ENCODE assay signal across 19 mouse cellular contexts in genomic region chr15:99082840-99083239, GRCm38 (mm10). TPM values are rescaled to one million over a fixed set of nuclear protein-coding genes. Genes with fewer than 3 reads are reported as not detected.
DNase-seq lines count a peak whose midpoint lies in the region; ATAC-seq and TF ChIP-seq lines count a peak whose summit lies in the region.
"Had no signal": no experiment of that assay in that cellular context is flagged by ENCODE, and none has a peak within 500 bp of the region (broad histone marks: within the 10 kb centered on the region; RNA-seq: fewer than 3 reads in every experiment).

No protein-coding gene starts in this region.

- no peak overlapping the region for H3K4me3 ChIP-seq in forebrain, embryonic 11.5 days (ENCODE audit: low read depth, low read length)
- no peak overlapping the region for H3K4me3 ChIP-seq in forebrain, embryonic 12.5 days (replicated peaks)
- H3K4me3 ChIP-seq in heart, adult 2 months = no peak overlapping the region
- no peak overlapping the region for H3K4me3 ChIP-seq in MEL (ENCODE audit: control insufficient read depth in 1 of 2, insufficient read depth in 1 of 2, low read depth in 2 of 2, low read length in 2 of 2)
- H3K4me3 ChIP-seq: embryonic facial prominence, embryonic 12.5 days; forebrain, embryonic 15.5 days had no signal

- no peak for DNase-seq in forebrain, embryonic 11.5 days (ENCODE audit: low spot score)
- peak; percentile 84 for DNase-seq in heart, adult 11 months
- DNase-seq in heart, adult 2 months = no peak
- DNase-seq in MEL (ENCODE audit: low read depth, low spot score) = no peak
- DNase-seq: cerebellum, adult 11 months; cerebellum, adult 8-10 months; cerebellum, adult 9-11 months had no signal

- no peak overlapping the region for H3K9ac ChIP-seq in forebrain, embryonic 11.5 days (ENCODE audit: low read length)
- no peak overlapping the region for H3K9ac ChIP-seq in forebrain, embryonic 12.5 days
- H3K9ac ChIP-seq in heart, adult 2 months (ENCODE audit: low read depth, low read length) = no peak overlapping the region
- no peak overlapping the region for H3K9ac ChIP-seq in MEL (ENCODE audit: control insufficient read depth, low read depth, low read length, poor library complexity, severe bottlenecking)
- H3K9ac ChIP-seq: embryonic facial prominence, embryonic 12.5 days; forebrain, embryonic 15.5 days; forebrain, postnatal 0 days had no signal

- TF ChIP-seq POLR2A in heart, adult 2 months (IDR thresholded peaks at IDR 0.05; ENCODE audit: insufficient read depth, low read depth, low read length) = no peak
- TF ChIP-seq POLR2A in MEL (IDR thresholded peaks at IDR 0.05; ENCODE audit: control insufficient read depth in 1 of 2, insufficient read depth in 1 of 2, low read depth in 1 of 2, low read length in 2 of 2, poor library complexity in 1 of 2) = no peak

- intact Hi-C loops in heart, adult 2 months (cut with DNase I) = loop anchor here (5.0 kb wide), 2 partner anchors 54 to 179 kb away; no protein-coding TSS in a partner anchor

- H3K9me3 ChIP-seq in forebrain, embryonic 11.5 days (ENCODE audit: control insufficient read depth, low read length) = no peaks in the 10 kb centered on the region
- H3K9me3 ChIP-seq in forebrain, embryonic 12.5 days = no peaks in the 10 kb centered on the region
- no peaks in the 10 kb centered on the region for H3K9me3 ChIP-seq in MEL (replicated peaks; ENCODE audit: insufficient read depth, low read length)
- H3K9me3 ChIP-seq: embryonic facial prominence, embryonic 10.5 days; embryonic facial prominence, embryonic 12.5 days; forebrain, embryonic 15.5 days had no signal

- no peak for TF ChIP-seq EP300 in heart, adult 2 months (IDR thresholded peaks at IDR 0.05; ENCODE audit: insufficient read depth, low read depth, low read length)
- no peak for TF ChIP-seq EP300 in MEL (IDR thresholded peaks at IDR 0.05; ENCODE audit: low read depth in 1 of 2, low read length in 2 of 2)

- peaks cover 43% of the 10 kb centered on the region for H3K27me3 ChIP-seq in forebrain, embryonic 11.5 days (ENCODE audit: control insufficient read depth, insufficient read depth, low read length)
- peaks cover 53% of the 10 kb centered on the region for H3K27me3 ChIP-seq in forebrain, embryonic 12.5 days
- H3K27me3 ChIP-seq in heart, adult 2 months (ENCODE audit: control insufficient read depth, insufficient read depth, low read length) = peaks cover 6% of the 10 kb centered on the region
- no peaks in the 10 kb centered on the region for H3K27me3 ChIP-seq in MEL (ENCODE audit: control insufficient read depth in 1 of 2, insufficient read depth in 2 of 2, low read length in 2 of 2)
- H3K27me3 ChIP-seq: CH12.LX had no signal

- no peak overlapping the region for H3K27ac ChIP-seq in forebrain, embryonic 11.5 days (ENCODE audit: low read depth, low read length)
- H3K27ac ChIP-seq in forebrain, embryonic 12.5 days = no peak overlapping the region
- no peak overlapping the region for H3K27ac ChIP-seq in heart, adult 2 months
- H3K27ac ChIP-seq in MEL (ENCODE audit: control insufficient read depth, low read depth, low read length) = no peak overlapping the region
- H3K27ac ChIP-seq: embryonic facial prominence, embryonic 10.5 days; embryonic facial prominence, embryonic 12.5 days; forebrain, embryonic 15.5 days had no signal

- H3K36me3 ChIP-seq in forebrain, embryonic 11.5 days (ENCODE audit: control insufficient read depth, insufficient read depth, low read length) = peaks cover 12% of the 10 kb centered on the region
- peaks cover 47% of the 10 kb centered on the region for H3K36me3 ChIP-seq in forebrain, embryonic 12.5 days (replicated peaks)
- no peaks in the 10 kb centered on the region for H3K36me3 ChIP-seq in heart, adult 2 months (ENCODE audit: control insufficient read depth, insufficient read depth, low read length)
- peaks cover 0 to 9% of the 10 kb centered on the region in 2 experiments; a peak in 2 of 4 replicates for H3K36me3 ChIP-seq in MEL (ENCODE audit: control insufficient read depth in 1 of 2, insufficient read depth in 2 of 2, low read length in 2 of 2)

- peak; percentile 25; the same call in 1 of the 2 replicates for ATAC-seq in forebrain, embryonic 11.5 days (replicated peaks; ENCODE audit: low FRiP score)
- ATAC-seq in forebrain, embryonic 12.5 days (ENCODE audit: low FRiP score) = no peak
- ATAC-seq: forebrain, embryonic 15.5 days; forebrain, postnatal 0 days had no signal

- no peaks in the 10 kb centered on the region for H3K79me2 ChIP-seq in heart, adult 2 months (replicated peaks; ENCODE audit: control insufficient read depth, insufficient read depth, low read length)
- H3K79me2 ChIP-seq in MEL (ENCODE audit: control insufficient read depth, insufficient read depth, low read length, poor library complexity) = no peaks in the 10 kb centered on the region; the same call in 1 of the 2 replicates

- no peak for TF ChIP-seq RAD21 in MEL (IDR thresholded peaks at IDR 0.05; ENCODE audit: low read depth, low read length)

- peaks cover under 1% of the 10 kb centered on the region; the same call in 1 of the 2 replicates for H3K4me1 ChIP-seq in forebrain, embryonic 11.5 days (replicated peaks; ENCODE audit: control insufficient read depth, insufficient read depth, low read length)
- H3K4me1 ChIP-seq in forebrain, embryonic 12.5 days = peaks cover 23% of the 10 kb centered on the region
- no peaks in the 10 kb centered on the region for H3K4me1 ChIP-seq in heart, adult 2 months (ENCODE audit: control insufficient read depth, insufficient read depth, low read length)
- no peaks in the 10 kb centered on the region for H3K4me1 ChIP-seq in MEL (ENCODE audit: control insufficient read depth in 1 of 2, insufficient read depth in 2 of 2, low read length in 2 of 2)

- WGBS in forebrain, embryonic 11.5 days = 94% methylated on average over 16 of the region's 16 CpGs
- WGBS in forebrain, embryonic 12.5 days = 93% methylated on average over 16 of the region's 16 CpGs
- WGBS in heart, adult 2 months = 91% methylated on average over 16 of the region's 16 CpGs

- no peak for TF ChIP-seq CTCF in heart, adult 2 months (IDR thresholded peaks at IDR 0.05)
- no peak for TF ChIP-seq CTCF in MEL (IDR thresholded peaks at IDR 0.05 in 2 of 3, conservative IDR thresholded peaks at IDR 0.05 in 1 of 3; ENCODE audit: control insufficient read depth in 1 of 3, insufficient read depth in 1 of 3, low read depth in 2 of 3, low read length in 3 of 3, poor library complexity in 1 of 3, severe bottlenecking in 1 of 3)

- H3K4me2 ChIP-seq in forebrain, embryonic 11.5 days (ENCODE audit: low read depth, low read length, severe bottlenecking) = no peak overlapping the region
- no peak overlapping the region for H3K4me2 ChIP-seq in forebrain, embryonic 12.5 days
- H3K4me2 ChIP-seq: embryonic facial prominence, embryonic 12.5 days; forebrain, embryonic 15.5 days had no signal

TF ChIP-seq in MEL, 35 proteins besides CTCF, POLR2A, EP300 and RAD21:
- 0 out of 2 replicates have a peak, but pooled peaks have one; percentile 1 for TF ChIP-seq SIN3A (IDR thresholded peaks at IDR 0.05; ENCODE audit: low read length)
- TF ChIP-seq GATA1 (IDR thresholded peaks at IDR 0.05; ENCODE audit: low read depth, low read length) = no peak

RNA-seq across cellular contexts. Expression of gene C1ql4, which starts 4.8 kb away (rescaled TPM):
- 0.12 TPM in 1 of 2 replicates, not detected in the other for polyA plus RNA-seq in forebrain, embryonic 11.5 days (2014; fragmentation: Nextera tagmentation; extraction: Ambion mirVana)
- 0.44 and 1.3 TPM in 2 replicates for polyA plus RNA-seq in forebrain, embryonic 12.5 days (2016; fragmentation: Nextera tagmentation; extraction: Ambion mirVana)
- total RNA-seq in heart, adult 2 months (2021) = not detected
- polyA plus RNA-seq in heart, adult 2 months (2012; rRNA removed) = not detected in 2 replicates
- 0.15 TPM in 1 of 2 replicates, not detected in the other for total RNA-seq in MEL (2012; rRNA removed)
- under 1 TPM in 1 of 2 experiments, not detected in 1; 0.08 TPM for polyA plus RNA-seq in MEL (2012; ENCODE audit: insufficient read depth in 1 of 2, insufficient read length in 2 of 2, low read depth in 1 of 2, low replicate concordance in 2 of 2, missing spikeins in 1 of 2)
- total RNA-seq: adrenal gland, adult 2 months; adrenal gland, postnatal 25 days; CH12.LX; G1E had no signal
- polyA plus RNA-seq: adrenal gland, adult 2 months; CD4-positive, CD25-positive, alpha-beta regulatory T cell, adult 4 months; cortical plate, adult 2 months; G1E had no signal

RNA-seq across cellular contexts. Expression of gene Troap, which starts 8.5 kb away (rescaled TPM):
- polyA plus RNA-seq in forebrain, embryonic 11.5 days (2014; fragmentation: Nextera tagmentation; extraction: Ambion mirVana) = 38.8 and 40.2 TPM in 2 replicates
- 41.6 and 48.3 TPM in 2 replicates for polyA plus RNA-seq in forebrain, embryonic 12.5 days (2016; fragmentation: Nextera tagmentation; extraction: Ambion mirVana)
- total RNA-seq in heart, adult 2 months (2021) = under 1 TPM in 1 of 2 experiments, not detected in 1; 0.31 TPM
- polyA plus RNA-seq in heart, adult 2 months (2012; rRNA removed) = 0.18 and 0.53 TPM in 2 replicates
- total RNA-seq in MEL (2012; rRNA removed) = 24.3 and 25.8 TPM in 2 replicates
- 10 to 100 TPM in 1 of 2 experiments, not detected in 1; 70.2 TPM for polyA plus RNA-seq in MEL (2012; ENCODE audit: insufficient read depth in 1 of 2, insufficient read length in 2 of 2, low read depth in 1 of 2, low replicate concordance in 2 of 2, missing spikeins in 1 of 2)

RNA-seq across cellular contexts. Expression of gene Dnajc22, which starts 10.1 kb away (rescaled TPM):
- polyA plus RNA-seq in forebrain, embryonic 11.5 days (2014; fragmentation: Nextera tagmentation; extraction: Ambion mirVana) = 0.16 and 0.40 TPM in 2 replicates
- polyA plus RNA-seq in forebrain, embryonic 12.5 days (2016; fragmentation: Nextera tagmentation; extraction: Ambion mirVana) = 0.76 and 1.0 TPM in 2 replicates
- under 1 TPM; 0.44 to 0.57 TPM for total RNA-seq in heart, adult 2 months (2021)
- 0.18 and 0.35 TPM in 2 replicates for polyA plus RNA-seq in heart, adult 2 months (2012; rRNA removed)
- total RNA-seq in MEL (2012; rRNA removed) = 3.2 TPM in 2 replicates
- 1 to 10 TPM in 1 of 2 experiments, not detected in 1; 5.3 TPM for polyA plus RNA-seq in MEL (2012; ENCODE audit: insufficient read depth in 1 of 2, insufficient read length in 2 of 2, low read depth in 1 of 2, low replicate concordance in 2 of 2, missing spikeins in 1 of 2)
- polyA plus RNA-seq: CD4-positive, CD25-positive, alpha-beta regulatory T cell, adult 4 months; embryonic facial prominence, embryonic 14.5 days; G1E had no signal

RNA-seq across cellular contexts. Expression of gene Prph, which starts 27.9 kb away (rescaled TPM):
- polyA plus RNA-seq in forebrain, embryonic 11.5 days (2014; fragmentation: Nextera tagmentation; extraction: Ambion mirVana) = 0.19 and 0.94 TPM in 2 replicates
- polyA plus RNA-seq in forebrain, embryonic 12.5 days (2016; fragmentation: Nextera tagmentation; extraction: Ambion mirVana) = 0.73 and 1.4 TPM in 2 replicates
- under 1 TPM; 0.13 to 0.80 TPM for total RNA-seq in heart, adult 2 months (2021)
- polyA plus RNA-seq in heart, adult 2 months (2012; rRNA removed) = 1.00 and 2.1 TPM in 2 replicates
- total RNA-seq in MEL (2012; rRNA removed) = not detected in 2 replicates
- not detected for polyA plus RNA-seq in MEL (2012; ENCODE audit: insufficient read depth in 1 of 2, insufficient read length in 2 of 2, low read depth in 1 of 2, low replicate concordance in 2 of 2, missing spikeins in 1 of 2)
- total RNA-seq: G1E had no signal
- polyA plus RNA-seq: CD4-positive, CD25-positive, alpha-beta regulatory T cell, adult 4 months; G1E had no signal

RNA-seq across cellular contexts. Expression of gene Spats2, which starts 42.9 kb away (rescaled TPM):
- 60.3 and 60.7 TPM in 2 replicates for polyA plus RNA-seq in forebrain, embryonic 11.5 days (2014; fragmentation: Nextera tagmentation; extraction: Ambion mirVana)
- polyA plus RNA-seq in forebrain, embryonic 12.5 days (2016; fragmentation: Nextera tagmentation; extraction: Ambion mirVana) = 65.5 and 69.8 TPM in 2 replicates
- 1 to 10 TPM; 6.6 to 6.7 TPM for total RNA-seq in heart, adult 2 months (2021)
- 5.3 and 6.7 TPM in 2 replicates for polyA plus RNA-seq in heart, adult 2 months (2012; rRNA removed)
- total RNA-seq in MEL (2012; rRNA removed) = 8.2 and 12.0 TPM in 2 replicates
- 10 to 100 TPM in 1 of 2 experiments, not detected in 1; 24.5 TPM for polyA plus RNA-seq in MEL (2012; ENCODE audit: insufficient read depth in 1 of 2, insufficient read length in 2 of 2, low read depth in 1 of 2, low replicate concordance in 2 of 2, missing spikeins in 1 of 2)
- polyA plus RNA-seq: G1E had no signal
